Mouse (Mus musculus): ENCODE results near the gene Pfkl. TPM values are rescaled to one million over a fixed set of nuclear protein-coding genes. Genes with fewer than 3 reads are reported as not detected.

Gene Pfkl
- 10 to 100 TPM; 60.3 to 88.1 TPM for total RNA-seq (2023)

GRCm38 (mm10) chr10:78009945-78010293 lies at the start of gene Pfkl:
Pfkl (minus strand) TSS chr10:78010083.

GRCm38 (mm10) chr10:78043406-78043836 lies 33.5 kb upstream of the Pfkl start, which contains the start of gene Aire:
Aire (minus strand) TSS chr10:78043610.

GRCm38 (mm10) chr10:78041647-78042046 lies 31.8 kb upstream of the Pfkl start, which contains the start of gene Dnmt3l:
Dnmt3l (plus strand) TSS chr10:78041947.

GRCm38 (mm10) chr10:77978351-77979350 lies 31.2 kb downstream of the Pfkl start, which contains the start of gene 1810043G02Rik:
1810043G02Rik (plus strand) TSS chr10:77978524.

GRCm38 (mm10) chr10:77970481-77970880 lies 39.4 kb downstream of the Pfkl start, which contains the start of gene Trpm2:
Trpm2 (minus strand) TSS chr10:77970563.

Other genes with a start within 250 kb of the Pfkl start
- gene Gm3238, start 238.8 kb downstream of the Pfkl start, total RNA-seq (2023): not detected
- gene Gm7138, start 233.1 kb downstream of the Pfkl start, total RNA-seq (2023): not detected
- not detected for gene Gm3250, start 227.5 kb downstream of the Pfkl start, total RNA-seq (2023)
- not detected for gene Gm7137, start 221.9 kb downstream of the Pfkl start, total RNA-seq (2023)
- not detected for gene Gm9639, start 215.0 kb downstream of the Pfkl start, total RNA-seq (2023)
- not detected for gene Gm19668, start 210.9 kb downstream of the Pfkl start, total RNA-seq (2023)
- gene Gm9507, start 198.2 kb downstream of the Pfkl start, total RNA-seq (2023): not detected
- not detected for gene Gm2696, start 195.4 kb downstream of the Pfkl start, total RNA-seq (2023)
- not detected for gene Krtap10-4, start 183.0 kb downstream of the Pfkl start, total RNA-seq (2023)
- not detected for gene Krtap10-10, start 174.1 kb downstream of the Pfkl start, total RNA-seq (2023)
- gene Gm36176, start 163.3 kb downstream of the Pfkl start, total RNA-seq (2023): not detected
- gene Gm10318, start 157.2 kb downstream of the Pfkl start, total RNA-seq (2023): not detected
- not detected for gene Gm3285, start 148.1 kb downstream of the Pfkl start, total RNA-seq (2023)
- gene Lrrc3, start 107.5 kb downstream of the Pfkl start, total RNA-seq (2023): under 1 TPM; 0.10 to 0.15 TPM
- 100 to 1,000 TPM; 148 to 152 TPM for gene Trpm2, start 39.5 kb downstream of the Pfkl start, total RNA-seq (2023)
- 10 to 100 TPM; 10.7 to 12.6 TPM for gene 1810043G02Rik, start 31.6 kb downstream of the Pfkl start, total RNA-seq (2023)
- gene Dnmt3l, start 31.9 kb upstream of the Pfkl start, total RNA-seq (2023): not detected
- not detected for gene Aire, start 33.5 kb upstream of the Pfkl start, total RNA-seq (2023)
- gene Icosl, start 59.2 kb upstream of the Pfkl start, total RNA-seq (2023): 10 to 100 TPM; 46.2 to 50.6 TPM
- 10 to 100 TPM; 27.1 to 27.9 TPM for gene D10Jhu81e, start 159.7 kb upstream of the Pfkl start, total RNA-seq (2023)
- 10 to 100 TPM; 10.2 to 11.9 TPM for gene Pwp2, start 175.1 kb upstream of the Pfkl start, total RNA-seq (2023)
- 10 to 100 TPM; 59.3 to 63.5 TPM for gene Trappc10, start 234.6 kb upstream of the Pfkl start, total RNA-seq (2023)